Mouse (Mus musculus): ENCODE data around the gene Itgb5. TPM values are rescaled to one million over a fixed set of nuclear protein-coding genes. Genes with fewer than 3 reads are reported as not detected.
A peak's percentile ranks its signal among the peaks of the same experiment; 100 is the strongest.

Itgb5 gene
- total RNA-seq, 2 experiments from 2014 or later: 32.5 to 32.7 TPM

DNA sequence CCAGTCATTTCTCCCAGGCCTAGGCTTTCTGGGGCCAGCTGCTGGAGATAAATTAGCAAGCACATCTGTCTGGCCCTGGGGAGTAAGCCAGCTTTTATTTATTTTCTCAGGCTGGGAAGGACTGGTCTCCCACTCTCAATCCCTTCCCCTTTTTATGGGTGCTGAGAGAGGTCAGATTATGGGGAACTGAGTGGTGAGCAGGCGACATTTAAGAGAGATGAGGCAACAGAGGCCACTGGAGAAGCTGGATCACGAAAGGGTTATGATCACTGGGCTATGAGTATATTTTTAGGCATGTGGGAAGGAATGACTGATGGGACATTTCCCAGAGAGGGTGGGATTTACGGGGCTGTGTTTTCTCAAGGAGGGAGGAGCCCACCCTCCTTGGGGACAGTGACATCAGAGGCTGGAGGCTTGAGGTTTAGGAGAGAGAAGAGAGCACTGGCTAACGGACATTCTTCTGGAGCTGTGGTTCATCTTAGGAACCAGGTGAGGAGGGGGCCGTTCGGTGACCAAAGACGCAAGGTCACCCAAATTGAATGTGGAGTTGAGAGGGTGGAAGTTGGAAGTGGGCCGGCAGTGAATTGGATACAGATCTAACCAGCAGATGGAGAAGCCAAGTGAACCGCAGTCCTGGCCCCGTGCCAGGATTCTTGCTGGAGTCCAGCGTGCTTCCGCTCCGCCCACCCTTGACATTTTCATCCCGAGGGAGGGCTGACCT is 62.3 kb downstream of the Itgb5 start:
- intact Hi-C loops (cut with DNase I): loop anchor here (5.0 kb wide), 2 partner anchors 51 to 59 kb away; no protein-coding TSS in a partner anchor
- DNase-seq (ENCODE audit: low spot score in 2 of 2): peak; percentile 74 to 77

DNA sequence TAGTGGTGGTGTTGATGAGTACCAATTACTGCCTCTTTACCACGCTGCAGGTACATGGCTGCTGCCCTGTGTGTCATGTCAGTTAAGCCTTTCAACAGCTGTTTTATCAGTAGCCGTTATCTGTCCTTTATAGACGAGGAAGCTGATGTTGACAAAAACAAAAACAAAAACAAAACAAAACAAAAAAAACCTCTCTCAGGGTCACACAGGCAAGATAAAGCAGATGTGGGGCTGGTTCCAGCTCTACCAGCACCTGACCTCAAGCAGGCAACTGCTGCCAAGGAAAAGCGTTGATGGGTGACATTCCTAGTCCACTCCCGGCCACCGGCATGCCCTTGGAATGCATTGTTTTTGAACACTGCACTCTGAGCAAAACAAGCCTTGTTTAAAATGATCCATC is 63.1 kb downstream of the Itgb5 start:
- intact Hi-C loops (cut with DNase I): loop anchor here (5.0 kb wide), 2 partner anchors 50 to 60 kb away; no protein-coding TSS in a partner anchor
- no peak for DNase-seq (ENCODE audit: low spot score in 2 of 2)

DNA sequence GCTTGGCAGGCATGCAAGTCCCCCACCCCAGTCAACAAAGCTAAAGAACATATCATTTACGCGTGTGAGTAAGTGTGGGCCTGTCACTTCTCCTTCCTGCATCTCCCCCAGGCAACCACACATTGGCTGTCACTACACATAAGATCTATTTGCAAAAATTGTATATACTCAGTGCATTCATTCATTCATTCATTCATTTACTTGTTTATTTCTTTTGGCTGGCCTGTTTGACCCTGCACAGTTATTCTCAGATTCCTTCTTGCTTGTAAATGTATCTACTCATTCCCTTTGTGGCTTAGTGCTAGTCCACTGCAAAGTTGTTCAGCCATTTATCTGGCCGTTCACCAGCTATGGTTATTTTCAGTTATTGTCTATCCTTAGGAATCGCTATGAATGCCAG is 64.3 kb downstream of the Itgb5 start:
- no peak for DNase-seq (ENCODE audit: low spot score in 2 of 2)
- intact Hi-C loops (cut with DNase I): loop anchor here (5.0 kb wide), 2 partner anchors 49 to 61 kb away; no protein-coding TSS in a partner anchor

DNA sequence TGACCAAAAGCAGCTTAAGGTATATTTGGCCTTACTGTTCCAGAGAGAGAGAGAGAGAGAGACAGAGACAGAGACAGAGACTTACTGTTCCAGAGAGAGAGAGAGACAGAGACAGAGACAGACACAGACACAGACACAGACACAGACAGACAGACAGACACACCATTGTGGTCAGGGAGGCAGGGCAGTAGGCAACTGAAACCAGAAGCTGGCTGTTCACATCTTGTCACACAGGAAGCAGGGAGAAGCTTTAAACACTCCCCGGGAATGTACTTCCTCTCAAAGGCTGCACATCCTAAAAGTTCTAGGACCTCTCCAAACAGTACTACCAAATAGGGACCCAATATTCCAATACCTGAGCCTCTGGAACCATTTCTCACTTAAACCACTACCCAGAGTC is 65.0 kb downstream of the Itgb5 start:
- DNase-seq (ENCODE audit: low spot score in 2 of 2): no peak
- intact Hi-C loops (cut with DNase I): loop anchor here (5.0 kb wide), 2 partner anchors 48 to 62 kb away; no protein-coding TSS in a partner anchor

DNA sequence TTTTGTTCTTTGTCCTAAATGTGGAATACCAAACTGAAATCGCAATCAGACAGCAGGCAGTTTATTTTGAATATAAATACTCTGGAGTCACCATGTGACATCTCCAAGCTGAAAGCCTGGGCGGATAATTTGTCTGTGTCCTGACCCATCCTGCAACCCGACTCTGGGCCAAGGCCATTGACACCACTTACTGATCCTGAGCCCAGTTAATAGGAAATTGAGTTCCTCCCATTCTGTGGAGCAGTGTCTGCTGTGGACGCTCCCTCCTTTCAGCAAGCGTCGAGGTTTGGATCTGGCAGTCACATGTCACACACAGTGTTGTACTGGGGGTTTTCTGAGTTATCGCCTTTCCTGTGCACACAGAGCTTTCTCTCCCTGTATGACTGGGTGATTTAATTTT is 66.2 kb downstream of the Itgb5 start:
- intact Hi-C loops (cut with DNase I): no loop called here
- no peak for DNase-seq (ENCODE audit: low spot score in 2 of 2)

DNA sequence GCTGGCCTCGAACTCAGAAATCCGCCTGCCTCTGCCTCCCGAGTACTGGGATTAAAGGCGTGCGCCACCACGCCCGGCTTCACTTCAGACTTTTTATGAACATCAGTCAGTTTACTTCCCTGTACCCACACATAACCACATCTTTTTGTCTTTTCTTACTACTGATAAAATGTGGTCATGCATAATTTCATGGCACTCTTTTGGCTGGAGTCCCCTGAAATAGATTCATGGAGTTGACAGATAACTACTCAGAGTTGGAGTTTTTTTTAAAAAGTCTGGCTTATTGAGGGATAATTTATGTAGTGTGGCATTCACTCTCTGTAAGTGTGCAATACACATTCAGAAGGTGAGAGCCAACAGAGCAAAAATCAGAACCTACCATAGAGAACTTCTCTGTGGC is 67.3 kb downstream of the Itgb5 start:
- DNase-seq (ENCODE audit: low spot score in 2 of 2): no peak
- intact Hi-C loops (cut with DNase I): no loop called here

DNA sequence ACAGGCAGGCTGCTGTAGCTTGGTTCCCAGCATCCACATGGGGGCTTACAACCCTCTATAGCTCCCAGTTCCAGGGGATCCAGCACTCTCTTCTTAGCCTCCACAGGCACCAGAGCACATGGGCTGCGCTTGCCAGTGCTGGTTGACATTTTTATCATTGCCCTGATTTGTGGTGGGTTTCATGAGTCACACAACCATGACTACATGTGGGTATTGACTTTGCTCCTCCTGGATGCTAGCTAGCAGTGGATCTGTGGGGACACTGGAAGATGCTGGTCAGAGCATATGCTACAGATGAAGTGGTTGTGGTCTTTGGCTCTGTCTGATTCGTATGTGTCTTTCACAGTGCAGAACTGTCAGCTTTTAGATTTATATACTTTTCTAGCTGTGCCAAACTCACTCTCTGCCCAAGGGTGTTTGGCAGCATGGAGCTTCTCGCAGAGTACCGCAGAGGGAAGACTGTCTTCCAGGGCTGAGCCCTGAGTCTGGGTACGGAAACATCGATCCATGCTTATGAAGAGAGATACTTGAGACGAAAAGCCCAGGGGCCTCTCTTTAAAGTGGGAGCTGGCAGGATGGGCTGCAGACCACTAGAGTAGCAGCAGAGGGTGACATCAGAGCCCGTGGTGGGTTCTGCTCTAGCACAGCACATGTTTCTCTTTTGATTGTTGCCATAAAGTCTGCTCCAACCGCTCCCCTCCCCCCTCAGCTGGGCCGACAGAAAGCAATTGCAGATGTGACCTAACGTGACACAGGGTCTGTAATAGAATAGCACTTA is 74.4 kb downstream of the Itgb5 start:
- DNase-seq (ENCODE audit: low spot score in 2 of 2): no peak
- intact Hi-C loops (cut with DNase I): no loop called here

DNA sequence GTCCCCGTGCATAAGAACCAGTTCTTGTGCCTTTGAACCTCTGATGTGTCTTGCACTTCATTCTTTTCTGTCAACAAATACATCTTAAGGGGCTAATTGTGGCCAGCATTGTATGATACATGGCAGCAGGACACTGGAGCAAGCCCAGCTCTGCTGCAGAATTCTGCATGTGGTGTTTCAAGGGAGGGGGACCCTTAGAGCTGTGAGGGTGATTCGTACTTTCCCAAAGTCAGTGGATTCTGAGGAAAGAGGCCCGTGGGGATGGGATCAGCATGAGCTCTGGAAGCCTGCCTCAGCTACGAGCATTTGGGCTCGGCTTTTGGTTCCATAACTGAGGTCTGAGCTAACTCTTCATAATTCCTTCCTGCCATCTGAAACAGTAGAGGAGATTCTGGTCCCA is 75.1 kb downstream of the Itgb5 start:
- DNase-seq (ENCODE audit: low spot score in 2 of 2): no peak
- intact Hi-C loops (cut with DNase I): no loop called here

DNA sequence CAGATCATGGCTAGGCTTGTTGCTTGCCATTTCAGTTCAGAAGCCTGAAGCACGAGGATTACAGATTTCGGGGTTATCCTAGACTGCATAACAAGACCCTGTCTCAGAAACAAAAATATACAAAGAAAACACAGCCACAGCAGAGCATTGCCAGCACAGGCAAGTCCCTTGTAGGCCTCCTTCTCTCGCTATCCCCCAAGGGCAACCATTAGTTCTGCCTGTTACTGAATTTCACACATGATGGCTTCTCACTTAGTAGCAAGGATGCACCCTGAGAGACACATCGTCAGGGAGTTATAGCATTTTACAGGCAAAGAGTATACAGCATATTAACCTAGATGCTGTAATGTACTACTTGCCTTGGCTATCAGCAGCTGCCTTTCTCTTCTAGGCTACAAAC is 78.8 kb downstream of the Itgb5 start:
- intact Hi-C loops (cut with DNase I): no loop called here
- no peak for DNase-seq (ENCODE audit: low spot score in 2 of 2)

DNA sequence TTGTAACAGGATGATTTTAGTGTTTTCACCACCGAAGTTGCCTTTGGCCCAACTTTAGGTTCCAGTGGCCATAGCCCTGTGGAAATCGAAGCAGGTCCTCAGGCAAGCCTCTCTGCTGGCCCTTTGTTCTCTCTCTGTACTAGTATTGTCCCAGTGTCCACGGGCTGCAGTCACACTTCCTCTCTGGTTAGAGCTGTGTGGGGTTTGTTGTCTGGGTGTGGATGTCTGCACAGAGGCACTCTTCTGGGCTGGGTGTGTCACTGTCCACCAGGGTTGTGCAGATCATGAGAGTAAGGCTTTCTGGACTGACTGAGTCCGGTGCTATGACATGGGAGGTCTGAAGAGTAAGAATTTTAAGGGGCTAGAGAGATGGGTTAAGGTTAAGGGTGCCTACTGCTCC is 85.5 kb downstream of the Itgb5 start:
- intact Hi-C loops (cut with DNase I): no loop called here
- DNase-seq (ENCODE audit: low spot score in 2 of 2): no peak

DNA sequence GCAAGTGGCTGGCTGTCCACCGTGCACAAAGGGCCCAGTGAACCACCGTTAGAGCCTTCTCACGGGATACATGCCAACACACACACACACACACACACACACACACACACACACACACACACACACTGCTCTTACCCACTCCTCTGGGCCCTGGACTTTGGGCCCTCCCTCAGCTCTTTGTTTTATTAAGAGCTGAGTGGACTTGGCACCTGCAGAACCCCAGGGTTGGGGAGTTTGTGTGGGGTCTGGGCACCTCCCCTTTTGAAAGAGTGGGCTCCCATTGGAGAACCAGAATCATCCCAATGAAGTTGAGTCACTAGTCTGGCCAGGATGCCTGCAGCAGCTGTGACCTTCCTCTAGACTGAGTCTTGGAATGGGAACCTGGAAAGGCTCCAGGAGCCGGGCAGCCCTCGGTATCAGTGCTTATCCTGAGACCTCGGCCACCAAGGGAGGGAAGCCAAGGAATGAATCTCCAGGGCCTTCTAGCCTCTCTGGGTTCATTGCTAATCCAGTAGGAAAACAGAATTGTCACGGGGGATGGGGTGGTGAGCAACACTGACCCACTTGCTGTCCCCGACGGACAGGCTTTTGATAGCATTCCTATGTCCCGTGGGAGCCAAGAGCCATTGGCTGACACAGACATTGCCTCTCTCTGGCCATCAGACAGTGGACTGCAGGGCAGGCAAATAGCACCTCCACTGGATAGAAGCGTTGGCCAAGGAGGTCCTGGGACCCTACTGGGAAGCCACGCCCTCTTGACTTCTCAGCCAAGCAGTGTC is 87.2 kb downstream of the Itgb5 start:
- DNase-seq (ENCODE audit: low spot score in 2 of 2): peak in 1 of 2 experiments; percentile 37
- intact Hi-C loops (cut with DNase I): no loop called here

DNA sequence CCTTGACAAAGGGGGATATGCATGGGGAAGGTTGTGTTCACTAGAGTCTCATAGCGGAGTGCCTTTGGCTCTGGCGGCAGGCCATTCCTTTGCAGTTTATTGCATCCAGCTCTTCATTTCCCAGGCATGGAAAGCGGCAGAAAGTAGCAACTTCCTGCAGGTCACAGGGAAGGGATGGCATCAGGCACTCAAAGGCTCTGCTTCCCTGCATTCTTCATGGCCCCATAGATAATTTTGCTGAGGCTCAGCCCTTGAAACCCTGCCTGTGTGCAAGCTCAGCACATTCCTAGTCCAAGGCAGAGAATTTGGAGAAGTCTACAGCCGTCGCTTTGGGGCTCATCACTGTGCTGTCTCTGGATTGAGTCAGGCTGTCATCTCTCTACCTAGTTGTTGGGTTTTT is 87.9 kb downstream of the Itgb5 start:
- no peak for DNase-seq (ENCODE audit: low spot score in 2 of 2)
- intact Hi-C loops (cut with DNase I): no loop called here

DNA sequence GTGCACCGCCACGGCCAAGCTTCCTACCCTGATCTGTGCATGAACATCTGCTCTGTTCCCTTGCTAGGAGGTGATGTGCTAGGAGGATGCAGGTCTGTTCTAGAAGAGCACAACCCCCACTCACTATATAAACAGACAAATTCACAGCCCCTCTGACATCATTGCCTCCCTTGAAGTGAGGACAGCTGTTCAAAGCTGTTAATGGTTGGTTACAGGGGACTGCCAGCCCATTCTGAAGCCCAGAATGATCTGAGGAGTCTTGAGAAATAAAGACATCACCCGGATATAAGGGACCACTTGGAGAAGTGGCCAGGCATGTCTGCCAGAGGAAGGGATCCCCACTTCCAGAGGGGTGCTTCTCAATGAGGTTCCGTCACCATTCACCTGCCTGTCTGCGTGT is 88.5 kb downstream of the Itgb5 start:
- intact Hi-C loops (cut with DNase I): no loop called here

DNA sequence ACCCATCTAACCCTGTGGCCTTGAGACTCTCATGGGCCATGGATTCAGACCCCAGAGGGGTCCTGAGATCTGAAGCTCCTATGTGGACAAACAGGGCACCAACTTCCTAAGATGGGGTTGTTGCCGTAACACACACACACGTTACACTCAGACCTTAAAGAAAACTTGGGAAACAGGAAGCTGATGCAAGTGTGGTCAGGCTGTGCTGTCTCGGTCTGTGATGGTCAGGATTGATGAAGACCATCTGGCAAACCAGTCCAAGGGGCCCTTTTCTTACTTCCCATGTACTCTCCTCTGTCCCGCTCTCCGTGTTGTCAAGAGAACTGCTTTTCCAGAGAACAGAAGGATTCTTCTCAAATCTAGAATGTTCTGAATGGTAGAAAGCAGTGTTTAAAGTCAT is 92.0 kb downstream of the Itgb5 start:
- DNase-seq (ENCODE audit: low spot score in 2 of 2): no peak
- intact Hi-C loops (cut with DNase I): no loop called here

More for the DNA sequence above, 88.5 kb downstream of the Itgb5 start:
- DNase-seq (ENCODE audit: low spot score in 2 of 2): no peak

DNA sequence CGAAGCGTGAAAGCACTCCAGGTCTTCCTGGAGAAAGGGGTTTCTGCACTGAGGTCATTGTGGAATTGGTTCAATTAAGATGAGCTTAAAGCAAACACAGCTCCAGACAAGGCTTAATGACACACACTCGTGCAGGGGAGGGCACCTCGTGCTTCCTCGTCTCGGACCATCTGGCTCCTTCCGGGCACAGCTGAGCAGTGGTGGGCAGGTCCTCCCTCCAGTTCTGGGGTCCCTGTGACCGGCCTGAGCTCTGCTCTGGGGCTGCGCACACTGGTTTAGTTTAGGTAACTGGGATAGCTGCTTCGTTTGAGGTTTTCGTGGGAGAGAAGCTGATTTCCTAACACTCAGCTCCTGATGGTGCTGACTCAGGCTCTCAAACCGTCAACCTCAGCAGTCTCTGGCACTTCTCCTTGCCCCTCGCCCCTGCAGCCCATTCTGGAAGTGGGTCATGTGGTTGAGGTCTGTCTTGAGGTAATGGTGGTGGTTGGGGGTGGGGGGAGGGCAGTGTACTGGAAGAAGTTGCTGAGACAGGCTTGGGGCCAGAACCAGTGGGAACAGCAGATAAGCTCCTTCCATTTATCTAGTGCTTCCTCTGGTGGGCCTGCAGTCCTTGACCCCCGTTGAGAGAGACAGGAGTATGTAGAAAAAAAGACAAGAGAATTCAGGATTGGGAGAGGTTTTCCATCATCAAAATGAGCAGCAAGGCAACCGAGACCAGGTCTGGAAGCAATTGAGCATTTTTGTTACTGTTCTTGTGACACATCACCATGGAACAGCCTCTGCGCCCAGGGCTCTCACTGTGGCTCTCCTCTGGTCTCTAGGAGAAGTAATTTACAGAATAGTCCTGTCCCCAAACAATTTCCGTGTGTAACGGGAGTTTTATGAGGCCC is 92.9 kb downstream of the Itgb5 start:
- peak; percentile 32 to 33 for DNase-seq (ENCODE audit: low spot score in 2 of 2)
- intact Hi-C loops (cut with DNase I): no loop called here

DNA sequence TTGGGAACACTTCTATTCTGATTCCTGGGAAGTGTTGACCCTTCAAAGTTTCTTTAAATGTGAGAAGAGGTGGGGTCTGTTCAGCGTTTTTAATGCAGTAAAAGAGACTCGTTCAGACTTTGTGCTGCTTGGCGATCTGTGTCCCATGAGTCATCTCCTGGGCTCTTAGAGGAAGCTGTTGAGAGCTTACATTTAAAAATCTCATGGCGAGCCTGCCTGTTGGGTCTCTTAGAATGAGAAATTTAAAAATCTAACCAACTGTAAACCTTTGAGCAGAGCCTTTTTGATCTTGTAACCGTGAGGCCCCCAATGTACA is 93.5 kb downstream of the Itgb5 start:
- intact Hi-C loops (cut with DNase I): no loop called here
- no peak for DNase-seq (ENCODE audit: low spot score in 2 of 2)

DNA sequence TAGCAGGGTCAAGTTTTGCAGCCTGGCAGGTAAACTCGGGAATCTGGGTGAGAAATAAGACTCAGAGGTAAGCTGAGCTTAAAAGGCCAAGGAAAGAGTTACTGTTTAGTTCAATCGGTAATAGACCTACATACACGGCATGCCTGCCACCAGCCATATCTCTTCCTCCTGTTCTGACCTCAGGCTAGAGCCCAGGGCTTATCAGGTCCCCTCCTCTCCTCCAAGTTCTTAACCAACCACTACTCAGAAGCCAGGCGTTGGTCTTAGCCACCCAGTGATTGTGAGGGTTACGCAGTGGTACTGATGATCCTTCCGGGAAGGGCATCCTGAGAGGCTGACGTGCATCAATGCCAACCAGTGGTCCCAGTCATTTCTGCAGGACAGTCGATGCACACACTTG is 94.3 kb downstream of the Itgb5 start:
- no peak for DNase-seq (ENCODE audit: low spot score in 2 of 2)
- intact Hi-C loops (cut with DNase I): no loop called here

DNA sequence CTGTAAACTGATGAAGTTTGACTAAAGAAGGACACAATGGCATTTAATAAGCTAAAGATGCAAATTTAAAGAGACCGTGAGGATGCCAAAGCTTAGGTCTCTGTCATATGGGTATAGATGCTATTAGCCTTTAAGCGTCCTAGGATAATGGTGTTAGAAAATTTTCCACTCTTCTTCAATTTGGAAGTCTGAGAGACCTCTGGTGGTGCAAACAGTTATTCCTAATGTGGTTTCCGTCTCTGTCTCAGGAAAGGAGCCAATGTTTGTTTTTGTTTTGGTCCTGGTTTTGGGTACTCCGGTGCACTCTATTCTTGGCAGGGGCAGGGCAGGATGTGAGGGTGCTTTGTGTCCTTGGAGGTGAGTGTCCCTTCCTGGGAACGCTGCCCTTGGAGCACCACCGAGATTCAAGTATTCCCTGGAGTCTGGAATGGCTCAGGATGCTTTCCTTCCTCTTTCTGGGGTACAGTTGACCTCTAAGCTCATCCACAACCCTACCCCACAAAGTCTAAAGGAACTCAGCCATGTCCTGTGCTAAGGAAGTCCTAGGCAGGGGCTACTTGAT is 97.9 kb downstream of the Itgb5 start:
- no peak for DNase-seq (ENCODE audit: low spot score in 2 of 2)
- intact Hi-C loops (cut with DNase I): no loop called here
